Mouse (Mus musculus): ENCODE data around the gene Gucy2e.

The Gucy2e gene

GRCm38 (mm10) chr11:69251953-69252352 lies 15.1 kb upstream of the Gucy2e start:
- ChIA-PET CTCF (interaction anchor here (0.5 to 2.3 kb wide), 24 partner anchors 8 to 483 kb away, joined by 3 to 14 read pairs (median 4); partner anchors contain the start of genes Alox8 (in 2 of the 4) and Gucy2e (in 1 of the 4)), POLR2A (interaction anchor here in 2 of 4 experiments (1.1 to 1.6 kb wide), 3 partner anchors 17 to 275 kb away, joined by 3 to 6 read pairs (median 4); partner anchors contain the start of genes Cntrob (in 1 of the 2) and Trappc1 (in 1 of the 2))

- ChIA-PET POLR2A (interaction anchor here in 2 of 4 experiments (0.6 to 1.6 kb wide), 6 partner anchors 16 to 276 kb away, joined by 3 to 6 read pairs (median 4); partner anchors contain the start of genes Cntrob (in 1 of the 2) and Trappc1 (in 1 of the 2)), CTCF (interaction anchor here (0.5 to 2.3 kb wide), 33 partner anchors 8 to 484 kb away, joined by 3 to 14 read pairs (median 4); partner anchors contain the start of genes Alox8 (in 2 of the 4) and Gucy2e (in 1 of the 4))
Measured at GRCm38 (mm10) chr11:69251135-69251842, 14.5 kb upstream of the Gucy2e start.

GRCm38 (mm10) chr11:69250106-69250505 lies 13.3 kb upstream of the Gucy2e start:
- POLR2A ChIA-PET = interaction anchor here in 2 of 4 experiments (0.5 to 1.6 kb wide), 2 partner anchors 15 to 33 kb away, joined by 3 to 4 read pairs; no protein-coding TSS in a partner anchor
- CTCF ChIA-PET = interaction anchor here in 3 of 4 experiments (0.6 to 2.3 kb wide), 7 partner anchors 11 to 182 kb away, joined by 3 to 14 read pairs (median 5); partner anchors contain the start of gene Alox8 (in 2 of the 3)

- POLR2A ChIA-PET = interaction anchor here in 1 of 4 experiments (2.2 kb wide), 1 partner anchor 175 kb away, joined by 9 read pairs; no protein-coding TSS in a partner anchor
- CTCF ChIA-PET = interaction anchor here in 2 of 4 experiments (0.6 to 2.0 kb wide), 3 partner anchors 9 to 135 kb away, joined by 3 to 7 read pairs (median 3); no protein-coding TSS in a partner anchor
Measured at GRCm38 (mm10) chr11:69249131-69249530, 12.3 kb upstream of the Gucy2e start.

GRCm38 (mm10) chr11:69245643-69246042 lies 8.8 kb upstream of the Gucy2e start:
- ChIA-PET CTCF (interaction anchor here in 3 of 4 experiments (0.6 to 0.7 kb wide), 6 partner anchors 9 to 317 kb away, joined by 3 to 6 read pairs (median 4); no protein-coding TSS in a partner anchor), POLR2A (interaction anchor here in 1 of 4 experiments (0.6 kb wide), 1 partner anchor 509 kb away, joined by 3 read pairs; no protein-coding TSS in a partner anchor)

GRCm38 (mm10) chr11:69244911-69245310 lies 8.1 kb upstream of the Gucy2e start:
- POLR2A ChIA-PET = no interaction called here
- CTCF ChIA-PET = interaction anchor here (0.6 to 1.8 kb wide), 4 partner anchors 22 to 176 kb away, joined by 3 to 9 read pairs (median 4); partner anchors contain the start of gene Alox8 (in 1 of the 4)

GRCm38 (mm10) chr11:69236061-69236925 lies 543 bp downstream of the Gucy2e start:
- POLR2A ChIA-PET = interaction anchor here in 2 of 4 experiments (1.0 to 1.9 kb wide), 9 partner anchors 13 to 345 kb away, joined by 3 to 14 read pairs (median 5); partner anchors contain the start of genes Alox8 (in 1 of the 2), Cntrob (in 1 of the 2) and Trappc1 (in 1 of the 2)

GRCm38 (mm10) chr11:69235285-69236060 lies 1.4 kb downstream of the Gucy2e start:
- CTCF ChIA-PET = interaction anchor here (0.6 to 1.6 kb wide), 30 partner anchors 8 to 963 kb away, joined by 3 to 9 read pairs (median 4); partner anchors contain the start of gene Alox8 (in 2 of the 4)
- POLR2A ChIA-PET = interaction anchor here in 3 of 4 experiments (0.6 to 1.9 kb wide), 31 partner anchors 9 to 703 kb away, joined by 3 to 14 read pairs (median 4); partner anchors contain the start of genes Alox8 (in 1 of the 3), Cntrob (in 1 of the 3), Cyb5d1 (in 1 of the 3) and Kcnab3 (in 1 of the 3)

More at GRCm38 (mm10) chr11:69236061-69236925, 543 bp downstream of the Gucy2e start:
- CTCF ChIA-PET = interaction anchor here in 3 of 4 experiments (0.6 to 1.6 kb wide), 10 partner anchors 12 to 183 kb away, joined by 3 to 9 read pairs (median 5); partner anchors contain the start of gene Alox8 (in 1 of the 3)

- ChIA-PET POLR2A (interaction anchor here in 2 of 4 experiments (0.6 to 2.7 kb wide), 7 partner anchors 14 to 1787 kb away, joined by 3 to 6 read pairs (median 3); partner anchors contain the start of gene Derl2 (in 1 of the 2)), CTCF (interaction anchor here in 3 of 4 experiments (0.7 to 1.0 kb wide), 3 partner anchors 10 to 62 kb away, joined by 3 read pairs; partner anchors contain the start of gene Alox8 (in 1 of the 3))
Measured at GRCm38 (mm10) chr11:69233141-69233540, 3.7 kb downstream of the Gucy2e start.

- ChIA-PET CTCF (interaction anchor here in 3 of 4 experiments (1.0 to 1.1 kb wide), 3 partner anchors 33 to 59 kb away, joined by 3 to 6 read pairs (median 5); partner anchors contain the start of gene Alox8 (in 2 of the 3)), POLR2A (interaction anchor here in 1 of 4 experiments (0.6 to 1.2 kb wide), 2 partner anchors 25 to 159 kb away, joined by 3 to 5 read pairs; no protein-coding TSS in a partner anchor)
Measured at GRCm38 (mm10) chr11:69230420-69230819, 6.4 kb downstream of the Gucy2e start.

- POLR2A ChIA-PET = interaction anchor here in 1 of 4 experiments (0.6 to 1.6 kb wide), 3 partner anchors 9 to 81 kb away, joined by 3 read pairs; no protein-coding TSS in a partner anchor
- CTCF ChIA-PET = interaction anchor here in 2 of 4 experiments (0.6 to 0.7 kb wide), 3 partner anchors 32 to 1886 kb away, joined by 3 to 13 read pairs (median 4); no protein-coding TSS in a partner anchor
Measured at GRCm38 (mm10) chr11:69225715-69226114, 11.1 kb downstream of the Gucy2e start.

- CTCF ChIA-PET = interaction anchor here in 3 of 4 experiments (0.5 to 1.0 kb wide), 5 partner anchors 22 to 68 kb away, joined by 3 to 6 read pairs (median 3); no protein-coding TSS in a partner anchor
- POLR2A ChIA-PET = interaction anchor here in 3 of 4 experiments (0.6 to 1.3 kb wide), 7 partner anchors 12 to 222 kb away, joined by 3 to 4 read pairs (median 3); partner anchors contain the start of genes Gucy2e (in 1 of the 3) and Per1 (in 1 of the 3)
Measured at GRCm38 (mm10) chr11:69223101-69223500, 13.7 kb downstream of the Gucy2e start.

GRCm38 (mm10) chr11:69221070-69221469 lies 15.8 kb downstream of the Gucy2e start:
- CTCF ChIA-PET = interaction anchor here in 2 of 4 experiments (0.7 to 0.8 kb wide), 2 partner anchors 11 to 52 kb away, joined by 3 to 5 read pairs; no protein-coding TSS in a partner anchor
- POLR2A ChIA-PET = interaction anchor here in 1 of 4 experiments (0.6 kb wide), 1 partner anchor 14 kb away, joined by 3 read pairs; no protein-coding TSS in a partner anchor

- ChIA-PET CTCF (interaction anchor here in 2 of 4 experiments (1.1 to 1.2 kb wide), 3 partner anchors 17 to 47 kb away, joined by 3 to 4 read pairs (median 3); partner anchors contain the start of gene Alox8 (in 1 of the 2)), POLR2A (interaction anchor here in 3 of 4 experiments (0.6 to 2.7 kb wide), 9 partner anchors 9 to 405 kb away, joined by 3 to 15 read pairs (median 6); partner anchors contain the start of gene Per1 (in 1 of the 3))
Measured at GRCm38 (mm10) chr11:69218661-69219060, 18.2 kb downstream of the Gucy2e start.

GRCm38 (mm10) chr11:69217411-69217810 lies 19.4 kb downstream of the Gucy2e start:
- ChIA-PET CTCF (no interaction called here), POLR2A (interaction anchor here in 3 of 4 experiments (0.5 to 2.7 kb wide), 6 partner anchors 10 to 308 kb away, joined by 3 to 15 read pairs (median 5); no protein-coding TSS in a partner anchor)
